Mouse (Mus musculus): ENCODE results near the gene Baiap2l1.
A peak's percentile ranks its signal among the peaks of the same experiment; 100 is the strongest.

Baiap2l1 gene

GRCm38 (mm10) chr5:144231410-144231809 is 126.5 kb downstream of the Baiap2l1 start:
- no peak for DNase-seq (ENCODE audit: low read depth, low spot score)

GRCm38 (mm10) chr5:144230216-144230615 is 127.7 kb downstream of the Baiap2l1 start:
- DNase-seq (ENCODE audit: low read depth, low spot score), result no peak

- DNase-seq (ENCODE audit: low read depth, low spot score), result no peak
Observed at GRCm38 (mm10) chr5:144226220-144226619, 131.7 kb downstream of the Baiap2l1 start.

GRCm38 (mm10) chr5:144223899-144224816 is 133.8 kb downstream of the Baiap2l1 start:
- no peak for DNase-seq (ENCODE audit: low read depth, low spot score)

GRCm38 (mm10) chr5:144223503-144223862 is 134.4 kb downstream of the Baiap2l1 start, which contains the start of gene Tecpr1:
Gene Tecpr1 (minus strand): TSS chr5:144223615.
- DNase-seq (ENCODE audit: low read depth, low spot score), result peak; percentile 94

- no peak for DNase-seq (ENCODE audit: low read depth, low spot score)
Observed at GRCm38 (mm10) chr5:144222811-144223502, 135.0 kb downstream of the Baiap2l1 start.

GRCm38 (mm10) chr5:144221305-144221704 is 136.6 kb downstream of the Baiap2l1 start:
- no peak for DNase-seq (ENCODE audit: low read depth, low spot score)

GRCm38 (mm10) chr5:144219936-144220335 is 138.0 kb downstream of the Baiap2l1 start:
- no peak for DNase-seq (ENCODE audit: low read depth, low spot score)

- DNase-seq (ENCODE audit: low read depth, low spot score), result no peak
Observed at GRCm38 (mm10) chr5:144219306-144219705, 138.6 kb downstream of the Baiap2l1 start.

GRCm38 (mm10) chr5:144218061-144218460 is 139.9 kb downstream of the Baiap2l1 start:
- DNase-seq (ENCODE audit: low read depth, low spot score), result no peak

- no peak for DNase-seq (ENCODE audit: low read depth, low spot score)
Observed at GRCm38 (mm10) chr5:144215992-144216391, 141.9 kb downstream of the Baiap2l1 start.

All from skeletal muscle tissue, adult 2 months (tissue).